Mouse (Mus musculus): Measurements from ENCODE around the gene Sema4a. TPM values are rescaled to one million over a fixed set of nuclear protein-coding genes. Genes with fewer than 3 reads are reported as not detected.
A peak's percentile ranks its signal among the peaks of the same experiment; 100 is the strongest.

The Sema4a gene
- total and polyA plus RNA-seq, 3 experiments = 33.5 to 45.3 TPM; not detected in 1

DNA sequence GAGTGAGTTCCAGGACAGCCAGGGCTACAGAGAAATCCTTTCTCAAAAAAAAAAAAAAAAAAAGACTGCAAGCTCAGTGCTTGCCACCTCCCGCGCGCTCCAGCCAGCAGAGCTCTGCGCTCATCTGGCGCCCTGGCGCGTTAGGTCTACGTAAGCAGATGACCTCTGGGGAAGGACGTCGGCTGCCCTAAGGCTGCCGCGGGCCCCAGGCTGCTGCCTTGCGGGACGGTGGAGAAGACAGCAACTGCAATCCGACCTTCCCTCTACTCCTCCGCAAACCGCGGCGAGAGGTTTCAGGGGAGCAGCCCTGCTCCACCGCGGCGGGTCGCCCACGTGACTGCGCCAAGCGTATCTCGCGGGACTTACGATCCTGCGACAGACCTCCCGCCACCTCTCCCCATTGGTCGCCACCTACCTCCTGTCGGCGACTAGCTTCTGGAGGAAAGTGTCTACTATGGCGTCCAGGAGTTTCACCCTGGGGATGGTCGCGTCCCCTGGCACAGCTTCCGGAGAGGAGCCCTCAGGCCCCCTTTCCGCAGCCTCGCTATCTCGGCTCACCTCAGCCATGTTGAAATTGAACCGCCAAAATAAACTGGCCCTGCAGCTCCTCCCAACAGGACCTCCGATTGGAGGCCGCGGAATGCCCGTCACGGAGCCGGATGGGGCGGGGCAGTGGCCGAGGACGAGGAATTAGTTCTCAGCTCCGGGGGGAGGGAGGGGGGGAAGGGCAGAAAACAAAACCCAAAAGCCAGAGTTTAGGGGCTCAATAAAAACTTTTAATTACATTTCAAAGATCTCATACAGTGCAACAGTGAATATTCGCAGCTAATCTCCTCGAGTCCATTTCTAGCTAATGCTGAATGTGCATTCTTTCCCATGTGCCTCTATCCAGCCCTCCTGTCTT lies 51.0 kb downstream of the Sema4a start, which contains the start of gene Pmf1 (continued):
- TF ChIP-seq ELF1 (IDR thresholded peaks at IDR 0.05; ENCODE audit: low read depth, low read length) = peak; percentile 53; the same call in 1 of the 2 replicates
- TF ChIP-seq POLR2AphosphoS5 (IDR thresholded peaks at IDR 0.05; ENCODE audit: borderline replicate concordance, low read depth, low read length) = peak; percentile 93
- TF ChIP-seq ZC3H11A (IDR thresholded peaks at IDR 0.05; ENCODE audit: low read depth, low read length) = no peak
- TF ChIP-seq MXI1 (IDR thresholded peaks at IDR 0.05; ENCODE audit: low read depth, low read length) = peak; percentile 94
- peak; percentile 69; the same call in 1 of the 2 replicates for TF ChIP-seq ZKSCAN1 (IDR thresholded peaks at IDR 0.05; ENCODE audit: low read depth, low read length)
- peak; percentile 9; the same call in 1 of the 2 replicates for TF ChIP-seq SMC3 (IDR thresholded peaks at IDR 0.05; ENCODE audit: low read depth, low read length)
- TF ChIP-seq MAZ (IDR thresholded peaks at IDR 0.05; ENCODE audit: low read depth, low read length) = peak; percentile 94; the same call in 1 of the 2 replicates
- TF ChIP-seq CHD2 (IDR thresholded peaks at IDR 0.05; ENCODE audit: low read length) = peak; percentile 95
- TF ChIP-seq HCFC1 (IDR thresholded peaks at IDR 0.05; ENCODE audit: low read depth, low read length) = peak; percentile 81
- TF ChIP-seq CTCF (IDR thresholded peaks at IDR 0.05 in 2 of 3, conservative IDR thresholded peaks at IDR 0.05 in 1 of 3; ENCODE audit: control insufficient read depth in 1 of 3, insufficient read depth in 1 of 3, low read depth in 2 of 3, low read length in 3 of 3, poor library complexity in 1 of 3, severe bottlenecking in 1 of 3) = no peak
- TF ChIP-seq MAFK (IDR thresholded peaks at IDR 0.05; ENCODE audit: borderline replicate concordance, low read depth, low read length) = no peak
- TF ChIP-seq POLR2A (IDR thresholded peaks at IDR 0.05; ENCODE audit: control insufficient read depth in 1 of 2, insufficient read depth in 1 of 2, low read depth in 1 of 2, low read length in 2 of 2, poor library complexity in 1 of 2) = peak; percentile 97 to 99
- peak; percentile 93 for TF ChIP-seq SIN3A (IDR thresholded peaks at IDR 0.05; ENCODE audit: low read length)
- peak; percentile 64; the same call in 1 of the 2 replicates for TF ChIP-seq ZMIZ1 (IDR thresholded peaks at IDR 0.05; ENCODE audit: low read depth, low read length)
- TF ChIP-seq GATA1 (IDR thresholded peaks at IDR 0.05; ENCODE audit: low read depth, low read length) = no peak
- TF ChIP-seq KAT2A (conservative IDR thresholded peaks at IDR 0.05; ENCODE audit: low read depth, low read length) = peak; percentile 55; the same call in 1 of the 2 replicates

DNA sequence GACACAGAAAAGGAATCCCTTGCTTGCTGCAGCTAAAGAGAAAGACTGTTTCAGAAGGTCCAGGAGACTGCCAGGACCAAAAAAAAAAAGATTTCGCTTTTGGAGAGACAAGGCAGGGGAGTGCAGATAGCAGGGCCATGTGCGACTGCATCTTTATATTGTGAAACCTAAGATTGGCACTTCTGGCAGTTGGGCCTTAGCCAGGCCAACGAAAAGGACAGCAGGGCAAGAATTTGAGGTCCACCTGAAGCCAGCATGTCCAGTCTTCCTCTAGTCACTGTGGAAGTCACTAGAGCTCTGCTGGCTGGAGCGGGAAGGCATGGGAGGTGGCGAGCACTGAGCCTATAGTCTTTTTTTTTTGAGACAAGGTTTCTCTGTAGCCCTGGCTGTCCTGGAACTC lies 52.0 kb downstream of the Sema4a start:
- Histone ChIP-seq H3K27ac (ENCODE audit: control insufficient read depth, low read depth, low read length) (peak overlapping the region; percentile 97; the same call in 1 of the 2 replicates), H3K9me3 (replicated peaks; ENCODE audit: insufficient read depth, low read length) (no peaks in the 10 kb centered on the region), H3K79me2 (ENCODE audit: control insufficient read depth, insufficient read depth, low read length, poor library complexity) (peaks cover 26% of the 10 kb centered on the region), H3K36me3 (ENCODE audit: control insufficient read depth in 1 of 2, insufficient read depth in 2 of 2, low read length in 2 of 2) (peaks cover 0 to 15% of the 10 kb centered on the region in 2 experiments; a peak in 2 of 4 replicates), H3K4me1 (ENCODE audit: control insufficient read depth in 1 of 2, insufficient read depth in 2 of 2, low read length in 2 of 2) (peaks cover 0 to 26% of the 10 kb centered on the region in 2 experiments; a peak in 3 of 4 replicates), H3K9ac (ENCODE audit: control insufficient read depth, low read depth, low read length, poor library complexity, severe bottlenecking) (peak overlapping the region; percentile 95), H3K4me3 (ENCODE audit: control insufficient read depth in 1 of 2, insufficient read depth in 1 of 2, low read depth in 2 of 2, low read length in 2 of 2) (peak overlapping the region; percentile 55 to 87), H3K27me3 (ENCODE audit: control insufficient read depth in 1 of 2, insufficient read depth in 2 of 2, low read length in 2 of 2) (no peaks in the 10 kb centered on the region)
- TF ChIP-seq CHD2 (IDR thresholded peaks at IDR 0.05; ENCODE audit: low read length) = no peak
- no peak for TF ChIP-seq MYB (IDR thresholded peaks at IDR 0.05; ENCODE audit: low read depth, low read length)
- DNase-seq (ENCODE audit: low read depth, low spot score) = peak; percentile 25

Measured in MEL (cell line).